Mouse (Mus musculus): ENCODE data around the gene Snrpb2.

- TF ChIP-seq CTCF (IDR thresholded peaks at IDR 0.05; ENCODE audit: low read depth) (no peak), EP300 (IDR thresholded peaks at IDR 0.05; ENCODE audit: low read depth) (no peak)
These were observed 22.1 kb downstream of the Snrpb2 start for GRCm38 (mm10) chr2:143084852-143085397.
